Mouse (Mus musculus) layer of hippocampus, postnatal 25 days (tissue): ENCODE results near the gene Apba2. TPM values are rescaled to one million over a fixed set of nuclear protein-coding genes. Genes with fewer than 3 reads are reported as not detected.

Source experiments
- DNase-seq, 2 experiments: peaks; one replicate each; pipeline ENCODE4 v3.0.0; 2022; ENCODE audit warnings: mixed read lengths in 2 of 2, low spot score in 1 of 2; ENCODE audit errors: extremely low spot score in 1 of 2
- total RNA-seq, 2 experiments: library from RNA; stranded (reverse); gene quantifications; 2 replicates each; pipeline ENCODE4 v1.2.3; 2021

The Apba2 gene
- total RNA-seq, 2 experiments from 2014 or later = 251 to 263 TPM

DNA sequence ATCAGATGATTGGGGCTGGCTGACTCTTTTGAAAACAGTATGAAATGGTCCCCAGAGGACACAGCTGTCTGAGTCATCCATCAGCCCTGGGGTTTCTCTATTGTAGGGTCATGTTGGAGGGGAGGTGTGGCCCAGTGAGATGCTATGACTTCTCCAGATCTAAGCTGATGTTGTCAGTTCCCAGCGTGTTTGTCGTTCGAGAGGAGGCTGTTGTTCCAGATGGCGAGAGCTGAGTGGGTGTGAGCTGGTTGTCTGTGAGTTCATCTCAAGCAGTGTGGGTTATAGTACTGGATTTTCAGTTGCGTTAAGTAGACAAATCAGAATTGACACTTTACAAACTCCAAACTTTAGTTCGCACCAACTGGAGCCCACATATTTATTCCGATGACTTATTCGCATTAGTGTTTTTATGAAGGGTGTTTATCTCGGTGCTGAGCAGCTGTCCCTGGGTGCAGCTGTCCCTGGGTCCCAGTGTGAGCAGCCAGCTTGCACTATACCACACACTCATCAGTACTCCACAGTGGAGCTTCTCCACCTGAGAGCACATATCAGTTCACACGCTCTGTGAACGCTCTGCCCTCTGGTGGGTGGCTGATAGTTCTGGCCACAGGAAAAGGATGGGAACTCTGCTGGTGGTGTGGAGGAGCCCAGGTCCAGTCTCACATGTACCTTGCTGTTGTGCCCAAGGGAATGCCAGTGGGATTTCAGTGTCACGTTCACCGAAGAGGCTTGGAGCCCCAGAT lies 208.2 kb downstream of the Apba2 start:
- DNase-seq = no peak

DNA sequence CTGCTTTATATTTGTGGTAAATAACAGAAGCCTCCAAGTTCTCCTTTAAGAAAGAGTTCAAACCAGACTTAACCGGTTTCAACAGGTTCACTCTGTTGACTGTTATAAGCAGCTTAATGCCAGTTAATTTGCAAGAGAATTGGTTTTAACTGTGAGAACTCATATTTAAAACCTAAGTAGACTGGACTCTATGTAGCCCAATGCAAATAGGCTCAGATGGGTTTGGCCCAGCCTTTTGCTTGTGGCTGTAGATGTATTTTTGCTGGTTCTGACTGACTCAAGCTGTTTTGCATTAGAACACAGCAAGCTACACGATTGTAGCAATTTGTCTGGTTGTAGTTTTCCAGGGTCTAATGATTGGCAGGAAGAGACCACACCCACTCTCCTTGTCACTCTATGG lies 214.8 kb downstream of the Apba2 start:
- no peak for DNase-seq

DNA sequence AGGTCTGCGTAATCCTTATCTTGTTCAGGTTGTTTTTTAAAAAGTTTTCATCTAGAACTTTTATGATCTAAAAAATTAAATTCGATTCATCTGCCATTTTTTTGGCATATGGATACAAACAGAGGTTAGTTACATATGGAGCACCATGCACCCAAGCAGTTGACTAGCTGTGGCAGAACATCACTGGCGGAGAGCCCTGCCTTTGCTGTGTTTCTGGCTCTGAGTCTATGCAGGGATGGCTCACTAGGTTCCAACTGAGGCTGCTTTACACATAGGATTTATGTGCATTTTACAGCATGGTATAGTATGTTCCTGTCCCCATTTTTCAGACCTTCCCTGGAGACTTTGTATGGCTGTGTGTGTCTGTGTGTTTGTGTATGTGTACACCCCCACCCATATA lies 221.8 kb downstream of the Apba2 start:
- no peak for DNase-seq

DNA sequence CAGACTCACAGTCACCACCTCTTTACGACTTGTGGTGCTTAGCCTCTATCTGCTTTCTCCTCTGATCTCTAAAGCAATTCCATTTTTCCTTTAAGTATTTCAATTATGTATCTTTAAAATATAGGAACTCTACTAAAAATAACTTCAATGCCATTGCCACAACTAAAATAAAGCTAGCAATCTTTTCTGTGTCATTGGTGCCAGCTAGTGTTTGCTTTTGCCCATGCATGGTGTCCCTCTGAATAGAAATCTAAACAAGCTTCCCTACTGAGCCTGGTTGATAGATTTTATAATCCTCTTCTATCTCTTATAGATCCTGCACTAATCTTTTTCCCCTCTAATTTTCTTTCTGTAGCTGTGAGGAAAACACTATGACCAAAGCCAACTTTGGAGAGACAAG lies 222.9 kb downstream of the Apba2 start:
- no peak for DNase-seq

DNA sequence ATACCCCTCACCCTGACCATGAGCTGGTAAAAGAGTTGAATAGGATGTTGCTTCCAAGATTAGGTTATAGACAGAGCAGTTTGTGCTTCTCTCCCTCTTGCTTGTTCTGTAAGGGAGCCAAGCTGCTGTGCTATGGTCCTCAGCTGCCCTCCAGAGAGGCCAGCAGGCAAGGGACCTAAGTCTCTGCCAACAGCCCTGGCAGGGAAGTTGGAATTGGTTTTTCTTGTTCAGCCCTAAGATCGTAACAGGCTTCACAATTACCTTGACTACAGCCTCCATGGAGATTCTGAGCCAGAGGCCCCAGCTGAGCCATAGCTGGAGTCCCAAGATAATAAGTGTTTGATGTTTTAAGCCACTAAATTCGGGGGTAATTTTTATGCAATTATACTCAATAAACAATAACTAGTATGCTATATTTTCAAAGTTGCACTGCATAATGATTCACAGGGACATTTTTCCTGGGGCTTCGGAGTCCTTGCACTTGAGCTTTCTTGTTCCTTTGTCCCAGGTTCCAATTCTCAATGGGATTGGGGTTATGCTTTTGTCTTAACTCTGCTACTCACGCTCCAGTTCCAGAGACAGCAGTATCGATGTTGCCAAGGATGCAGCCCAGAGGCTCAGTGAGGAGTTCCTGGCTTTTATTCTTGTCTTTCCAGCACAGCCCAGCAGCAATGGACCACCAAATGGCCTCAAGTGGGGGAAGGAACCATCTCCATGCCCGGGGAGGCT lies 224.6 kb downstream of the Apba2 start:
- DNase-seq = no peak

DNA sequence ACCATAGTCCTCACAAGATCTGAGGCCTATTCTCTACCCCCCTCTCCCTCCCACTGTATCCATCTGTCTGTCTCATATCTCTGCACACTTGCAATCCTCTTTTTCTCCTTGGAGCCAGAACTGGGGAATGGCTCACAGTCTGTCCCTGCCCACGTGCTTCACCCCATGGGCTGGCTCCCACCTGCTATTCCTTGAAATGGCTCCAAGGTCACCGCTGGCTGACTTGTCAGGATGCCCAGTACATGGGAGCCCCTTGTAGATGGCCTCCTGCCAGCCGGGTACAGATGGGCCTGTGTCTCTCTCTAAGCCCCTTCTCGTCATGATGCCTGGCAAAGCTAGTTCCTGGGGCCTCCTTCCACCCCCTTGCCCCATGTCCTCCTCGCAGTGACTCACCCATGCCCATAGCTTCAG lies 226.7 kb downstream of the Apba2 start:
- DNase-seq = peak in 1 of 2 experiments; percentile 44

DNA sequence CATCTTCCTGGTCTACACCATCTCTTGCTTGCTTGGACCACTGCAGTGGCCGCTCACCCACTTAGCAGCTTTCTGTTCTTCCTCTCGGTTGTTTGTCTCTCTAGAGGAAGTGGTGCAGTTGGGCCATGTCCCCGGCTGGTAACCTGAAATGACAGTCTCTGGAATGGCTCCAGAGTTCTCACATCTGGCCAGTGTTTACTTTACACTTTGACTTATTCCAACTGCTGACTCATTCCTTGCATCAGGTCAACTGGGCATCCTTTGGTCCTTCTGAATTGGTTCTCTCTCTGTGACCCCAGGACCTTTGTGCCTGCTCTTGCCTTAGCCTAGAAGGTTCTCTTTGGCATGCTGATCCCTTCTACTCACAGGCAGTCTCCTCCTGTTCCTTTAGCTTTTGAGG lies 227.3 kb downstream of the Apba2 start:
- no peak for DNase-seq

DNA sequence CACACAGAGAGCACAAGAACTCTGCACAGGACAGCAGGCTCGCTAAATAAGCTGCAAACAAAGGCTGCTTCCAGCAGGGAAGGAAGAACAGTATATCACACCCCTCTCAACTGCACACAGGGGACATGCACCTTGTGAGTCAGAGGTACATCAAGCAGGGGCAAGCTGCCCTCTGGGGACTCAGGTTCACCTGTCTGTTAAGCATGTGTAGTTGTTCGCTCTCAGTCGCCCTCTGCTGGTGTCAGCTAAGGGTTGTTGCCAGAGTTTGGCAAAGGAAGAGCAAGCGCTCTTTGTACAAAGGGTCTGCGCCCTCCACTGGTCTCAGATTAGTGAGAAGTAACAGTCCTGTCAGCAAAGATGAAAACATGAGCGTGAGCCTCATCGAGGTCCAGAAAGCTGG lies 228.3 kb downstream of the Apba2 start:
- peak; percentile 59 to 84 for DNase-seq

DNA sequence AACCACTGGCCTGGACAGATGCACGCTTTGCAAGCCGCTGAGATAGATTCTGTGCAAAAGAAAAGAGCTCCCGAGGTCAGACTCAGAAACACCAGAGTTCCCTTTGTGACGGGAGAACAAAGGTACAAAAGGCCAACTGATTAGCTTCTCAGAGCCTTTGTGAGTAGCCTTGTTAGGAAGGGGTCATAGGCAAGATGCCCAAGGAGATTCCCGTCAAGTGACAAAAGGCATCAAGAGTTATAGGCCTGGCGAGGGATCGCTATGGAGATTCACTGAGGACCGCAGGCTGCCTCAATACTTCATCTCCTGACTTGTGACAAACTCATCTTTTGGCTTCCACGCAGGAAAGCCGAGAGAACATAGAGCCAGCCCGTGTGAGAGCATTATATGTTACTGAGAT lies 237.6 kb downstream of the Apba2 start:
- DNase-seq = no peak

DNA sequence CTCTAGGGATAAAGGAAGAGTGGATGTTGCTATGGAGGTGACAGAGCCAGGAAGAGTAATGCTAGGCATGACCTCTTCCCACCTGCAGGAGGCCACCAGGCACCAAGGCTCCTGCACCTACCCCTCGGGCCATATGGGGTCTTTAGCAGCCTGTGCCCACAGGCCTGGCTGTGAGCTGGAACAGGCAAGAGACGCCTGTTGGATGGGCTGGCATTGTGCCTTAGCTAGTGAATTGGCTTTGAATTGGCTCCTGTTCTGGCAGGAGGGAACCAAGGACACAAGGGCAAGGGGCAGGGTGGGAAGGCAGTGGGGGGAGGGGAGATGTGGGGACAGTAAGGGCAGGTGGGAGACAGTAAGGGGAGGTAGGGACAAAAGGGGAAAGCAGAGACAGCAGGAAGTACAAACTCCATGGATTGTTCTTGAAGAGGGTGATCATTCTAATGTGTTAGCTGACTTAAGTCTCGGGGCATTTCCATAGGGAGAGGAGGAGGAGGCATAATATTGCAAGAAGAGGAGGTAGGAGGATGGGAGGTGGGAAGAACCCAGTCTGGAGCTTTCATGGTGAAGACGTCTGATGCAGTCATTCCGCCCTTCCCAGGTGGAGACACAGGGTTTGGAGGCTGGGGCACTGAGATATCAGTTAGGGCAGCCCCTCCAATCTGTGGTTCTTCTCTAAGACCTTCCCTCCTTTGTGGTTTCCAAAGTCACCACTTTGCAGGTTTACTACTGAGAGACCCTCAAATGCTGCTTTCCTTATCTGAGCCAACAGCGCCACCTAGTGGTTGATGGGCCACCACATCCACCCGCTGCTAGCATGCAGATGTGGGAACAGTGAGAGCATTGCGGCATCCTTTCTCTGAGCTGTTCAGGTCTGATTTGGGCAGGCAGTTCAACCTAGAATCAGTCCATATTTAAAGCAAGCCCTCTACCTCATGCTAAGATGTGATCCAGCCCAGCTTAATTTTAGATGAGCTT lies 240.1 kb downstream of the Apba2 start:
- peak; percentile 90 to 97 for DNase-seq

DNA sequence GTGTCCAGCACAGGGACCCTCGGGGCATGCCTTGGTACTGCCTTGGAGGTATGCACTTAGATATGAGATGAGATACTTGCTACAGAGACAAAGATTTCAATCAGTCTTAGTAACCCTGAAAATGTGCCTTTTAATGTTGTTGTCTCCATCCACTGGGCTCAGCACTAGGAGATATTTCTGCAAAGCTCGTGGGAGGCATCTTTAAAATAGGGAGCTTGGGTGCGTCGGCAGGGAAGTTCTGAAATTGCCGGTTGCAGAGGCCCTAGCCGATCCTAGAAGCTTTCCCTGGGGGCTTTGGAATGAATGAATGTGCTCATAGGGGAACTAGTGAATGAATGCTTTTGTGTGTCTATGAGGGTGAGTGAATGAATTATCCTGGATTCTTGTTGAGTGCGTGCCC lies 242.1 kb downstream of the Apba2 start:
- DNase-seq = no peak

DNA sequence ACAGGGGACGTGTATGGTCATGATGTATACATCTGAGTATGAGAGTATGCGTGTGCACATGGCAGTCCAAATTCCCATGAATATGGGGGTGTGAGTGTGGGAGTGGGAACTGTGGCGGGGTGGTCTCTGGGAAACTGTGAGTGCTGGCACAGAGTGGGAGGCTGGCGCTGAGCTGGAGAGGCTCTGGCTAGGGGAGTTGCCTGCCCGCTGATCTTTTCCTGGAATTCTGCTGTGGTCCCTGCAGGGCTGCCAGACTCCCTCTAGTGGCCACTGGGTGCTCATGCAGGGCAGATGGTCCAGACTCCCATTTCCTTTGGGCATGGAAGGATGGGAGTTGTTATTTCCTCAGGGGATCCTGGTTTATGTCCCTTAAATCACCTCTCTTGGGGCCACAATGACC lies 250.0 kb downstream of the Apba2 start:
- DNase-seq = peak; percentile 40 to 61

DNA sequence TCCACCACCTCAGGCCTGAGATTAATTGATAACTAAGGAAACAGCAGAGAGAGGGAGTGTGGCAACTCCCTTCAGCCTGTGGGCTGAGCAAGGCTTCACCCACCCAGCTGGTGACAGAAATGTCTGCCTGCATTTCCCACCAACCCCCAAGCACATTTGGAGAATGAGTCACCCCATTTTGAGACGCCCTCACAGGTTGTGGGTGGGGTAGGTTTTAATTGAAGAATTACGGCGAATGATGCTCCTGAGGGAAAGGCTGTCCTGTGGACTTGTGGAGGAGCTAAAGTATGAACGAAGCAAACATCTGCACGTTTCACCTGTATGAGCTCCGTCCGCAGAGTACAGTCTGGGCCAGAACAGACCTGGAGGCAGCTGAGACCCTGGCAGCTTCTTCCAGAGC lies 250.6 kb downstream of the Apba2 start:
- DNase-seq = no peak

DNA sequence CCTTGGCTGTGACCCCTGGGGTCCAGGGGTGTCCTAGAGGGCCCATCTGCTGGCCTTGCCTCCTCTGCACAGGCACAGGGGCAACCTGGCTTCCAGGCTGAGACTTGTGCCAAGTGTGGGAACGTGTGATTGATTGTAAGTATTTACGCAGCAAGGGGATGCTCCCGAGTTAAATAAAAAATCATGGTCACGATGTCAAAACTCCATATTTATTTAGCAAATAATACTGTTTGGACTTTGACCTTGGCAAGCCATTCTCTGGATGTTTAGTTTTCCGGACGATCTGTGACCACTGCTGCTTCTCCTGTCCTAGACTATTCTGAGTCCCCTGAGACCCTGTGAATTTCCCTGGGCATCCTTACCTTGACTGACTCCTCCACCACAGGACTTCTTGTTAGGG lies 252.2 kb downstream of the Apba2 start:
- no peak for DNase-seq

DNA sequence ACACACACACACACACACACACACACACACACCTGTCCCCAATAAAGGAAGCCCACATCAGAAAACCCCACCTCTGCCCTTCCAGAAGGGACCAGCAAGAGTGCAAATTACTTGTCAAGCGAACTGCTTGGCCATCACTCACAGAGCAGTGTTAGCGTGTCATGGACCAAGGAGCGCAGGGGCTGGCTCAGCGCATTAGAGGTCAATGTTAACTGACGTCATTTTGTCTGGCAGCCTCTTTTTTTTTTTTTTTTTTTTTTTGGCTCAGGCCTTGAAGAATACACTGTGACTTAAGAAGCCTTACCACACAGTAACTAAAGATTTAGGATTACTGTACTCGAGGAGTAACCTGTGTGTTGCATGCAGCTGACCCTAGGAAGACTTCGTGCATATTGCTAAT lies 252.7 kb downstream of the Apba2 start:
- DNase-seq = no peak

DNA sequence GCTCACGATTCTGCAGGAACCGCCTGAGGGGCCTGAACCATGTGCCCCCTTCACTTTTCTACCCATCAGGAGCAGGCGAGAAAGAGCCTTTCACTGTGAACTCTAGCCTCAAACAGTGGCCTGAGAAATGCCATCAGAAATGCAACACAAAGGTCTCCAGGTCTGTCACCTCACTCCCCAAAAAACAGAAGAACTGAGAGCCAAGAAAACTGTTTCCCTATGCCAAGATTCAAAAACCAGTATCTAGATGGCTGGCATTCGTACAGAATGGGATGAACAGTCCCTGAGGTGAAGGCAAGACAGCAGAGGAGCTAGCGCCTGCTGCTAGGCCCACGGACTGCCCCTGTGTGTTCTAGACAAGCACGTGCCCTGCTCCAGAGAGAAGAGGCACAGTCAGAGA lies 253.6 kb downstream of the Apba2 start:
- DNase-seq = no peak

DNA sequence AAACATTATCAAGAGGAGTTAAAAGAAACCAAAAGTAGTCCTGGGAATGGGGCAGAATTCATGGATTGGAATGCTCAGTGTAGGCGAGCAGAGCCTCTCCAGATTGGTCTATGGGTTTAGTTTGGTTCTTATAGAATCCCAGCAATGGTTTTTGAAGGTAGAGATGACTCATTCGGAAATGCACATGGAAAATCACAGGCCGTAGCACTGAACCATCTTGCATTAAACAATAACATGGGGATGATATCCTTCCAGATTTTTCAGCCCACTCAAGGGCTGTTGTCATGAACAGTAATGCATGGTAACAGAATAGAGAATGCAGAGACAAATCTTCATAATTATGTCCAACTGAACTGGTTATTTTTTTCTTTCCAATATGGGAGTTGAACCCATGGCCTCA lies 264.1 kb downstream of the Apba2 start:
- DNase-seq = no peak

DNA sequence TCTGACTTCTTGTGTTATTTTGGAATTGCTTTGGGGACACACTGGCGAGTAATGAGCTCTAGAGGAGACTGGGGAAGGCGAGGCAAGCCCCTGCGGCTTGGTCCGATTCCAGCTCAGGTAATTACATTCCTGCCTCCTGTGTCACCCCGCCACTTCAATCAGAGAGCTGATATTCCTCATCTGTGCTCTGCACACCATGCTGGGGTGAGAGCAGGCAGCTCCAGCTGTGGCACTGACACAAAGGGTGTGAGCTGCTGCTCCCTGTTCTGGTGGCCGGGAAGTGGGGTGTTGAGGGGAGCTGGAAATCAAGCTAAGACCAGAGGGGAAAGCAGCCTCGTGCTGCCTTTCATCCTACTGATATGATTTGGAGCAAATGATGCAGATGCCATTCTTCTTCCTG lies 268.3 kb downstream of the Apba2 start:
- DNase-seq = no peak

DNA sequence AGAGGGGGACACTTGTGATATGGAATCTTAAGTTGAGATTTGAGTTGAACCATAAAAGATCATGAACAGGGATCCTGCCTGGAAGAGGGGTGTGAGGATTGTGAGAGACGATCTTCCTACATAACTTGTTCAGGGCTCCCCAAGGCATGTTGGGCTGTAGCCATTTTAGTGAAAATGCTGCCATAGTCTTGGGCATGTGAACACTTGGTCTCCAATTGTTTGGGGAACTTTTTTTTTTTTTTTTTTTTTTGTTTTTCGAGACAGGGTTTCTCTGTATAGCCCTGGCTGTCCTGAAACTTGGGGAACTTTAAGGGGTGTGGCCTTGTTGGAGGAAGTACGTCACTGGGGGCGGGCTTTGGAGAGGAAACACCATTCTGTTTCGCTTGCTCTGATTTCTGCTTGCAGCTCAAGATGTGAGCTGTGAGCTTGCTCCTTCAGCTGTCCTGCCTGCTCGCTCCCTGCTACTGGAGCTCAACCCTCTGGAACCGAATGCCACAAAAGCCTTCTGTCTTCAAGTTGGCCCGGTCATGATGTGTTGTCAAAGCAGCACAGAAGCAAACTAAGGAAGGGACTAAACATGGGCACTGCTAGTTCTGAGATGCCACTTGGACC lies 269.4 kb downstream of the Apba2 start:
- DNase-seq = no peak

DNA sequence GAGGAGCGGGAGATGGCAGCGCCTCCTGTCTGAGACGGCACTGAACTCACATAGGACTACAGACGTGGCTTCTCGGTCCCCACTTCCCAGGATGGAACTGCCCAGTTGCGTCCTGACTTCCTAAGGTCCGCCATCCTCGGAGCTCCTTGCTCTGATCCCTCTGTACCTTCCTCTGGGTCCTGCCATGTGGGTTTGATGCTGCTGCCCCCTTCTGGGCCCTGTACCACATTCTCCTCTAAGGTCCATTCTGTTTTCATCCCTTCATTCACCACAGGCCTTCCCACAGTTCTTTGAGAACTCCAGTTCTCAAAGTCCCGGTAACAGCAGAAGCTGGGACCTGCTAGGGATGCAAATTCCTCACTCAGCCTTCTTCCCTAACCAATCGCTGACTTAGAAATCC lies 272.0 kb downstream of the Apba2 start:
- DNase-seq = no peak
